Mouse (Mus musculus): Measurements from ENCODE around the gene Cacna1f.

Cacna1f gene

DNA sequence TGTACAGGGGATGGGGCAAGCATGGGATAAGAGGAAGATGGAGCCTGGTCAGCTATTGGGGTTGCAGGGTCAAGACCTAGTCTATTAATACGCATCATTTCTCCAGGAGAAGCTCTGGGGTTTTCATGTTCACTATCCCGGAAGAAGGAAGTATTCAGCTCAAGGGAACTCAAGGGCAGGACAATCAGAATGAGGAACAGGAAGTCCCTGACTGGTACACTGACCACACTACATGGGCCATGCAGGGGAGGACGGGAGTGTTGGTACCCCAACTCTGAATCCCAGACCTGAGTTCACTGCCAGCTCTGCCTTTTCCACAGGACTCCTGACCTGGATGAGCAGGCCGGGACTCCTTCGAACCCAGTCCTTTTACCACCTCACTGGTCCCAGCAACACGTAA, 25.7 kb downstream of the Cacna1f start:
- no peak for DNase-seq (ENCODE audit: low read depth, low spot score)

DNA sequence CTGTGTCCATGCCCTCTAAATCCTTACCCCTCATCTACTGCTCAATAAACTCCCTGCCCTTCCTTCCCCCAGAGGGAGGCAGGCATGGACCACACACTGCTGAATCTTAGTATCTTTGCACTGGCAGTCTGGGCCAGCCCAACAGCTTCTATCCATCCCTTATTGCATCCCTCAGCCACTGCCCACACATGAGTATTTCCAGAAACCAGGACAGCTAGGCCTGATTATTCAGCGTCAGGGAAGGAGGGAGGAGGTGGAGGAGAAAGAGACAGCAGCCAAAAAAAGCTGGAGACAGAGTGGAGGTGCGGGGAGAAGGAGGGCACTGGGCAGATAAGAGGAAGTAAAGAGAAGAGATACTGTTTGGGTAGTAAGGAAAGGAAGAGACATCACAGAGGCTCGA, 28.2 kb downstream of the Cacna1f start:
- DNase-seq (ENCODE audit: low read depth, low spot score) = no peak

DNA sequence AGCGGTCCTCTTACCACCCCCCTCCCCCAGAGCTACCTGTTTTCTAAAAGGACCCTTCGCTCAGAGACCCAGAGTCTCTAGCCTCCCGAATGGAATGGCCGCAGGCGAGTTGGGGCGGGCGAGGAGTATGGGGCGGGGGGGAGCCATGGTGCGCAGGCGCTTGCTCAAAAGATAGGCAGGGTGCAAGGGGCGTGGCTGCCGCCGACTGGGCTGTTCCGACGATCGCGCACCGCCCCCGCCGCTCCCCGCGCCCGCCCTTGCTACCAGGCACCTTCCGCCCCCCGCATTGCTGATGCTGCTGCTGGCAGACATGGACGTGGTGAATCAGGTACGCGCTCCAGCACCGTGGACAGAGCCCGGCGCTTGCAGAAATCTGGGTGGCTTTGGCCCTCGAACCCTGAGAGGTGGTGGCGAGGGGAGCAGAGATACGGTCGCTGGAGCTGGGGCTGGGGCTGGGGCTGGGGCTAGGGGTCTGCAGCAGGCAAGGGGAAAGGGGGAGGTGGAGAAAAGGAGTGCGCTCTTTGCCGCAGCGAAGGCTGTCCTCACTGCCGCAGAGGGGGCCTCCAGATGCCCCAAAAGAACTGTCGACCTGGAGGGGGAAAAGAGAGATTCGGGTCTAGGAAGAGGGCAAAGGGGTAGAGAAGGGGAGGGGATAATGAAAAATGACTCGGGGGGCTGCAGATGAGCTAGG, 31.7 kb downstream of the Cacna1f start, which contains the start of gene Syp:
Gene Syp (plus strand): TSS at position 71 of the 691 bp plus-strand sequence.
- peak; percentile 78 for DNase-seq (ENCODE audit: low read depth, low spot score)

DNA sequence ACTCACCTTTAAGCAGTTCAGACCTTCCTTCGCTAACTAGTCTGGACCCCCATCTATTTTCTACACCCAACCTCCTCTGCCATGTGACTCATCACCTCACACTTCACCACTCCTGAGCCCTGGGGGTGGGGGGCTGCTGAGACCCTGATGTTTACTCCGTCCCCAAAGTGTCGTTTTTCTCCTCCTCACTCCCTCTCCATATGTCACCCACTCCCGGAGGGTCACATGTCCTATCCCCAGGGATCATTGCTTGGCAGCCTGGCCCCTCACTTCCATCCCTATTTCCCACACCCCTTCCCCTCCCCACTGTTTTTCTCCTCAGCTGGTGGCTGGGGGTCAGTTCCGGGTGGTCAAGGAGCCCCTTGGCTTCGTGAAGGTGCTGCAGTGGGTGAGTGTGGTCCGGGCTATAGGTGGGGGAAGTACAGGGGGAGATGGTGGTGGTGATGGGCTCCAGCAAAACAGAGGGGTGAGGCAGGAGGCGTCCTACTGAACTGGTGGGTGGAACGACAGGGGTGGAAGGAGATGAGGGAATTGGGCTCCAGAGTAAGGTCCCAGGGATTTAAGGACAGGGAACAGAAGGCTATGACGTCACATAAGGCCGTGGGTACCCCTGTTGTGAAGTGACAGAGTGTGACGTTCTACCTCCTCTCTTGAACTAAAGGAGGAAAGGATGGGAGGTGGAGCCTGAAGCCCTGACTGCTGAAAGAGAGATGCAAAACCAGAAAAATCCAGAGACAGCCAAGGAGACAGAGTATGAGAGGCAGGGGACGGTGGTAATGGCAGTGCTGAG, 32.8 kb downstream of the Cacna1f start:
- DNase-seq (ENCODE audit: low read depth, low spot score) = no peak

DNA sequence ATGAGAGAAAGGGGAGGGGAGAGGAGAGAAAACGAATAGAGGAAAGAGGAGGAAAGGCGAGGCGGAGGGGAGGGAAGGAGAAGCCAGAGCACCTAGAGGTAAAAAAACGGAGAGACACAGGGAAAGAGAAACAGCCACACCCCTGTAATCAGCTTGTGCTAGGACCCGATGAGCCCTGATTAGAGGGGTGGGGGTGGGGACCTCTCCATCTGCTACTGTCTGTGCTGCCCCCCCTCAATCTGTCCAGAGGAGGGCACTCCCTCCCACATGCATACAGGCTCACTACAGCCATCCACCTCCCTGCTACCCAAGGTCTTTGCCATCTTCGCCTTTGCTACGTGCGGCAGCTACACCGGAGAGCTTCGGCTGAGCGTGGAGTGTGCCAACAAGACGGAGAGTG, 33.9 kb downstream of the Cacna1f start:
- no peak for DNase-seq (ENCODE audit: low read depth, low spot score)

DNA sequence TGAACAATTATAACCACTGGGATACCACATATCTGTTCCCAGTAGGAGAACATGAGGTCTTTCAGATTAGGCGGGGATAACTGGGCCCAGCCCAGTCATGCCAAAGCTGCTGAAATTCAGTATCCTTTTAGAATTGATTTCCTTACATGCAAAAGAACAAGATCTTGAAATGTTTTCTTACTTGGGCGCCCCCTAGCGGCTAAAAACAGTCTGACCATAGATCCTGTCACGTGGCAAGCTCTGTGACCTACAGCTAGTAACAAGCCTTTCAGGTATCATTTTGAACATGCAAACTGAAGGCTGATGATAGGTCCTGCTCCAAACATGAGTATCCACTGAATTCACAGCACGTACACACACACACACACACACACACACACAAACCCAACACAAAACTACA, 38.5 kb downstream of the Cacna1f start:
- peak; percentile 85 for DNase-seq (ENCODE audit: low read depth, low spot score)

DNA sequence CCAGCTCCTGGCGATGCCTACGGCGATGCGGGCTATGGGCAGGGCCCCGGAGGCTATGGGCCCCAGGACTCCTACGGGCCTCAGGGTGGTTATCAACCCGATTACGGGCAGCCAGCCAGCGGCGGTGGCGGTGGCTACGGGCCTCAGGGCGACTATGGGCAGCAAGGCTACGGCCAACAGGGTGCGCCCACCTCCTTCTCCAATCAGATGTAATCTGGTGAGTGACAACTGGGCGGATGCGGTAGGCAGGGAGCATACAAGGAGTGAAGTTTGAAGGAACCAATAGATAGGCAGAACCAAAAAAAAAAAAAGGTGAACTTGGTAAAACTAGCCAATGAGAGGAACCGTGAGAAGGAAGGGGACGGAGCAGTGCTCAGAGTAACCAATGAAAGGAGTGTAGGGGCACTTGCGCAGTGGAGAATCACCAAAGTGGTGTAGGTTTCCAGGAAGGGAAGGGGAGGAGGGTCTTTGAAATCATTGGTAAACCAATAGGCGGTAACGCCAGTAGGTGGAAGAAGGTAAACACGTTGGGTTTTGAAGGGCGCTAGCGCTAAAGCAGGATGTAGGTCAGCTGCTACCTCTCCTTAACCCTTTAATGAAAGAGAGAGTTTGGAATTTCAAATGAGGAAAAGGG, 41.9 kb downstream of the Cacna1f start:
- peak; percentile 95 for DNase-seq (ENCODE audit: low read depth, low spot score)

DNA sequence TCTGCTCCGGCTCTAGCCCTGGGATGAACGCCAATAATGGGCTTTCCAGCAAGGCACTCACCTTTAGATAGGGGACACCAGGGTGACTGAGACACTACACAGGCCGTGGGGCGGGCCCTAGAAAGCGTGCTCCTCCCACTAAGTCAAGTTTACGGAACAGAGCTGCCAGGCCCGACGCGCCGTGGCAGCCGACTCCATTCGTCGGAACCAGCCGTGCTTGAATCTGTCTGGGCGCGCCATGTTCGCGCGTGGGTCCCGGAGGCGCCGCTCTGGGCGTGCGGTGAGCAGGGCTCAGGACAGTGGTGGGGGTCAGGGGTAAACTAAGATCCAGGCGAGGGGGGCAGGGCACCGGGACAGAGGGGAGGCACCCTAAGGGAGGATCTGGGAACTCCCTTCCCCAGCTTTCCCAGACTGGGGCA, 50.3 kb downstream of the Cacna1f start, which contains the start of gene Prickle3:
Gene Prickle3 (plus strand): TSS at position 40 of the 419 bp plus-strand sequence.
- peak; percentile 72 for DNase-seq (ENCODE audit: low read depth, low spot score)

DNA sequence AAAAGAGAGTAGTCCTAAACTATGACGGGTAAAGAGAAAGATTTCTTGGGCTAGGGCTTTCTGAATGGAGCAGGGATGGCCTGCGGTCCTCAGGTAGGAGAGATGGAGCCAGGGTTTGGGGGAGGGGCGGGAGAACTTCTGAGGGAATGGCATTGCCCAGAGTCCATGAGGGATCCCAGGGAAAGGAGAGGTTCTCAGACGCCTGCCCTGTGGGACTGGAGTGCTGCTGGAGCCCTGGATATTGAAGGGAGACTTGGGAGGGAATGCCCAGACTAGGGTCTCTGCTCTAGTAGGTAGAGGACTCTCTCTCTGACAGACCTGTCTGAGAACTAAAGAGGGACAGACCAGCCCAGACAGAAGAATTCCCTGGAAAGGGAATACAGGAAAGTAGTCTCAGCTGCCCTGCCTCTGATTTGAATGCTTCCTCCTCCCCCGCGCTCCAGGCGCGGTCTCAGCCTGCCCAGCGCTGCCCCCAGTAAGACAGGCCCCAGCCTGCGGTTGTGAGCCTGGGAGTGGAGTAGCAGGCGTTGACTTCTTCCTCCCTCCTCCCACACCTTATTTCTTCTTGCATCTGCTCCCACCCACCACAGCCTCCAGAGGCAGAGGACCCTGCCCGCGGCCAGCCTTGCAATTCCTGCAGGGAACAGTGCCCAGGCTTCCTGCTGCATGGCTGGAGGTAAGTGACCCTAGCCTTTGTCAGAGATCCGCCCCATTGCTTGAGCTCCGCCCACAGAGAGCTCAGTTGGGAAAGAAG, 51.3 kb downstream of the Cacna1f start:
- no peak for DNase-seq (ENCODE audit: low read depth, low spot score)

DNA sequence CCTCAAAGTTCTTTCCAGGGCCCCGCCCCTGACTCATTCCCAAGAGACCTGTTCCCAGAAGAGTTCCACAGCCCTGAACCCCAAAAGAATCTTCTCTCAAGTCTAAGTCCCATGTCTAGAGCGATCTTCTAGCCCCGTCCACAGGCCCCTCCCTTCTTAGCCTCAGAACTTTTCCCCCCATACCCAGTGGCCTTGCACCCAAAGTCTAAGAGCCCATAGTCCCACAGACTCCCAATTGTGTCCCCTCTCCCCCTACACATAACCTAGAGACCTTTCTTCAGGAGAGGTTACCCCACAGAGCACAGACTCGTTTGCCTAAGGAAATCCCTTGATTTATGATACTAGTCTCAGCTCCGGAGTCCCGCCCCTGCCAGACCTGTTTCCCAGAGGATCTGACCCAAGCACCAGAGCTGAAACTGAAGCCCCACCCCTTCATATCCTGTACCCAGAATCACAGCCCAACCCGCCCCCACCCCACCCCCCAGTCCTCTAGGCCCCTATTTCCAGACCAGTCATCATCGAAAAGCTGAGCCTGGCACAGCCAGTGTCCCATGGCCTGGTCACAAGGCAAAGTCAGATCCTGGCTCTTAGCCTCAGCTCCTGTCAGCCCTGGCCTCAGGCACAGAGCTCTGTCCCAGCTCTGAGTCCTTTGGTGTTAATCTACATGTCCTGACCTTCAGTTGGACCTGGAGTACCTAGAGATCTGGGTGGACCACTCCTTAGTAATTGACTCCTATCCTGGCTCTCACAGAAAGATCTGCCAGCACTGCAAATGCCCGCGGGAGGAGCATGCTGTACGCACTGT, 52.1 kb downstream of the Cacna1f start:
- no peak for DNase-seq (ENCODE audit: low read depth, low spot score)

DNA sequence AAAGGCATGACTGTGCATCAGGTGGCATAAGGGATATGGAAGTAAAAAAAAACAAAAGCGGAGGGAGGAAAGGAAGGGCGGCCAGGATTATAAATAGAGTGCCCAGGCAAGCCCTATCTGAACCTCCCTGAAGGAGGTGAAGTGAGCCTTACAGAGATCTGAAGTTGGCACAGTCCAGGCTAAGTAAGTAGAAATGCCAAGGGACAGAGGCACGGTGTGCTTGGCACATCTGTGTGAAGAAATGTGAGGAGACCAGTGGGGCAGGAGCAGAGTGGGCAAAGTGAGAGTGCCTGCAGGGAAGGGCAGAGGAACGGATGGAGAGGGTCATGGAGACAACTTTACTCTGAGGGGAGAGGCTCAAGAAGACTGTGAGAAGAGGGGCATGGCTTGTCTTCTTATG, 54.2 kb downstream of the Cacna1f start:
- DNase-seq (ENCODE audit: low read depth, low spot score) = no peak

DNA sequence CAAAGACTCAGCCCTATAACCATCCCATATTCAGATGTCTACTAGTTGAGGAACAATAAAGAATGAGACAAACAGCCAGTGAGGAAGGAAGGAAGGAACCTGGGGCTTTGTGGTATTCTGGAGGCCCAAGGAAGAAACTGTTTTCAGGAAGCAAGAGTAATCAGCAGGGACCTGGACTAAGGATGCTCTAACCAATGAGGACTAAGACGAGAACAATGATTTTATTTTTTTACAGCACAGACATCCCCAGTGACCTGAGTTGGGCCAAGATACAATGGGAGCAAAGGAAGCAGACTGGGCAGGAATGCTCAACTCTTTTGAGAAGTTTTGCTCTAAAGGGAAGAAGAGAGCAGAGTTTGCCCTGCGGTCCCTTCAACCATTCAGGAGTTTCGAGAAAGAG, 56.1 kb downstream of the Cacna1f start:
- no peak for DNase-seq (ENCODE audit: low read depth, low spot score)

DNA sequence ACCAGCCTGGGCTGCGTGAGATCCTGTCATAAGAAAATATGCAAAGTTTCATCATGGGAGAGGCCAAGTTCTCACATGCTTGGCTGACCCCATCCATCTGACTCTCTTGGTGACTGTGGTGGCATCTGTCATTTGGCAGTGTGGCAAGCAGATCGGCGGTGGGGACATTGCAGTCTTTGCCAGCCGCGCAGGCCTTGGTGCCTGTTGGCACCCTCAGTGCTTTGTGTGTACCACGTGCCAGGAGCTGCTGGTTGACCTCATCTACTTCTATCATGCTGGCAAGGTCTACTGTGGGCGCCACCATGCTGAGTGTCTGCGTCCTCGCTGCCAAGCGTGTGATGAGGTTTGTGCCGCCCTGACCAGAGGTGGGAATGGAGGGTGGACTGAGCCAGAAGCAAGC, 57.9 kb downstream of the Cacna1f start:
- no peak for DNase-seq (ENCODE audit: low read depth, low spot score)

DNA sequence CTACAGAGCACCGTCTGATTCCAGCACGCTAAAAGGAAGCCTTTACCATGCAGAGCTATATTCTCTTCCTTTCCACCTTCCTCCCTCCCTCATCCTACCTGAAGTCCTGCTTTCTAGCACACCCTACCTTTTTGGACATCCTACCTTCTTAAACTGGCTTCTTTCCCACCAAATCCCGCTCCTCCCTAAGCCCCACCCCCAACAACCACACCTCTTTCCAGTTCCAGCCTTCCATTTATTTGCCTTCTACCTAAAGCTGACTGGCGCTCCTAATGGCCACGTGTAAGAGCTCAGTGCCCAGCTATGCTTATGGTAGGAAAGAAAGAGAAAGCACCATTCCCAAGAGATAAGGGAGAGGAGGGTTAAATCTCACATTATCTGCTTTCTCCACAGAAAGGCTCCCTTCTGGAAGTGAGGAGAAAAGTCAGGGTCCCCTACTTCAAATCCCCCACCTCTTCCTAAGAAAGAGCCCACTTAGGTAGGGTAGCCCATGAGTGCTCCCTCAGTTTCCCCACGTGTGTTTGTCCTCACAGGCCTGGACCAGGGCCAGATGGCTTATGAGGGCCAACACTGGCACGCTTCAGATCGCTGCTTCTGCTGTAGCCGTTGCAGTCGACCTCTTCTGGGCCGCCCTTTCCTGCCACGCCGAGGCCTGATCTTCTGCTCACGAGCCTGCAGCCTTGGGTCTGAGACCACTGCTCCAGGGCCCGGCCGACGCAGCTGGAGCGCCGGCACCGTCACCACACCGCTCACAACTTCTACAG, 59.0 kb downstream of the Cacna1f start:
- no peak for DNase-seq (ENCODE audit: low read depth, low spot score)

DNA sequence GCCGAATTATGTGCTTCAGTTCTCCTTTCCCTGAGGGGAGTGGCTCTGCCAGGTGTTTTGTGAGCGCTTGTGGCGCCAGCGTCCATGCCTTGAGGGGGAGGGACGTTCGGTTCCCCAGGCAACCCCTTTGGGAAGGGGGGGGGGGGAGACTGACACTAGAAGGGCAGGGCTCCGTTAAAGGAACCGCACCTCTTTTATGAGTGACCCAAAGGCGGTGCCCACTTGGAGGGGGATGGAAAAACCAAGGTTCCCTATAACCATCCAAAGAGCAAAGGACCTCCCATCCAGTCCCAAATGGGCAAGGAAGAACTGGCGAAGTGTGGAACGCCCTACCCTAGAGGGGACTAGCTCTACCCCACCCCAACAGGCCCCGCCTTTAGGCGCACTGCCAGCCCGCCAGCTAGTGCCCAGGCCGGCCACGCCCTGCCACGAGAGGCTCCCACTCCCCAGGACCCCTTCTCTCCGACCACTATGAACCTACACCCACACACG, 63.6 kb downstream of the Cacna1f start:
- DNase-seq (ENCODE audit: low read depth, low spot score) = peak; percentile 66

DNA sequence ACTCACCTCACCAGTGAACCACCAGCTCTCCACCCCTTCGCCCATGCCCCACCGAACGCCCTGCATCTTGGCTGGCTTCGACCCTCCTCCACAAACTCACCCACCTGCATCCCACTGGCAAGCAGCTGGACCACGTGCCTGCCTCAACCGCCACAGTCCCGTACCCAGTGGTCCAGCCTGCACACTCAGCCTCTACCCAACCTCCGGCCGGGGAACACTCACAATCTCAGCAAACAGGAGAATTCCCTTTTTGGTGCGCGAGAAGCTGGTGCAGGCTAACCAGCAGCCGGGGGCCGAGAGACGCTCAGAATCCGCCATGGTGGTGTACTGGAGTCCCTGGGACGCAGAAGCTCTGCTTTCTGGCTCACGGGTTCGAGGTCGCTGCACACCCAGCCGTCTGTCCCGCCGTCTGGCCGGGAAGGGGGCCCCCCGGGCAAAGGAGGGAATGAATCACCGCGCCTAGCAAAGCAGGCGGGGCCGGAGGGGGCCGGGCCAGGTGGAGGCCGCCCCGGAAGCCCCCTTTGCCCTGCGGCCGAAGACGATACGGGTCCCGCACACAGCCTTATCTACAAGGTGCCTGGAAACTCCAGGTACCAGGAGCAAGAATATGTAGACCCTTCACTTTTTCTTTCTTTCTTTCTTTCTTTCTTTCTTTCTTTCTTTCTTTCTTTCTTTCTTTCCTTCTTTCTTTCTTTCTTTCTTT, 64.2 kb downstream of the Cacna1f start, which contains the start of gene Plp2:
Gene Plp2 (minus strand): TSS at position 470 of the 703 bp plus-strand sequence.
- peak; percentile 62 for DNase-seq (ENCODE audit: low read depth, low spot score)

DNA sequence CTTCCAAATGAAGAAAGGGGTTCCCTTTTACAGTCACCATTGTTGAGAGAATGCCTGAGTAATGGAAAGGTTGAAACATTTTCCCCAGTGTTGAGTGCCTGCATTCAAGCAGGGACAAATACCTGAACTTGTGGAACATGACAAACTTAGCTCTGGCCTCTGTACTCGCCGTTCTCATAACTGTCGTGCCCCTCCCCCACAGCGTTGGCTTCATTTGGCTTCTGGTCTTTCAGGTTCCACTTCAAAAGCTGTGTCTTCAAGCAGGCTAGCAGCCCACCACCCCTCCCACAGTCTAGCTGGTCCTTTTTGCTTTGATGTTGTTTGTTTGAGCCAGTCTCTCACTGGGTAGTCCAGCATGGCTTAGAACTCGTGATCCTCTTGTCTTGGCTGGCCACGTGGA, 65.9 kb downstream of the Cacna1f start:
- no peak for DNase-seq (ENCODE audit: low read depth, low spot score)

DNA sequence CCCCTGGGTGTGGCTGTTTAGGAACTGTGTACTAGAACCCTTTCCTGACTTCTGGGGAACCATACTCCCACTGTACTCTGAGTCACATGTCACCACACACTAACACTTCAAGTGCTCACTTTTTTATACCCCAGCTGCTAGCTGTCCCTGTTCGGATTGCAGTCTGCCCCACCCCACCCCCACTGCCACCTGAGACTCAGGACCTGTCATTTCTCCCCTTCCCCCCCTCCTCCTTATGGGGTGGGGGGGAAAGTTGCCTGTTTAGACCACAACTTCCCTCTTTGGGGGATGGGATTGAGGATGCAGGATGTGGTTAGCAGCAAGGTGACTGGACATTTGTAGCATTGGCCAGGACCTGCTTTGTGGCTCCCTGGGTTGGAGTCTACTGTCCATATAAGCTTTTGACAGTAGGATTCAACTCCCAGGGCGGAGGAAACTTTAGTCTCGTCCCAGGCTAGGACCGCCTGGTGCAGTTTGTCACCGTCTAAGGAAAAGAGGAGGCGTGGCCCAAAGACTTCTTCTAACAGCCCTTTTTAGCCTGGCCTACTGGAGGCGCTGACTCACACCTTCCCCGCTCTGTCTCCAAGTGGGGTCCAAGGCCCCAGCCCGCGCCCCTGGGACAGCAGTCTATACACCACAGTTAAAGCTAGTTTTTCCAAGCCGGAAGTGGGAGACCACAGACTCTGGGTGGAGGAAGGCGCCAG, 66.8 kb downstream of the Cacna1f start:
- DNase-seq (ENCODE audit: low read depth, low spot score) = peak; percentile 48

Measured in CD4-positive helper T cell, adult 2 months (primary cell).